Mouse (Mus musculus): ENCODE measurements around the gene St6gal1. TPM values are rescaled to one million over a fixed set of nuclear protein-coding genes. Genes with fewer than 3 reads are reported as not detected.
A peak's percentile ranks its signal among the peaks of the same experiment; 100 is the strongest.

St6gal1 gene
- polyA plus RNA-seq, 1 experiment from 2014 or later: 17.6 TPM

- H3K9me3 ChIP-seq (replicated peaks; ENCODE audit: control insufficient read depth, low read length): no peaks in the 10 kb centered on the region
- no peak overlapping the region for H3K4me2 ChIP-seq (ENCODE audit: low read depth, low read length)
- no peaks in the 10 kb centered on the region for H3K4me1 ChIP-seq (ENCODE audit: control insufficient read depth, insufficient read depth, low read length)
- no peak overlapping the region for H3K4me3 ChIP-seq (replicated peaks; ENCODE audit: low read length)
- no peak overlapping the region for H3K27ac ChIP-seq (ENCODE audit: low read length)
- ATAC-seq (ENCODE audit: insufficient read depth, low FRiP score): no peak
- H3K36me3 ChIP-seq (ENCODE audit: control insufficient read depth, insufficient read depth, low read length): no peaks in the 10 kb centered on the region
- no peaks in the 10 kb centered on the region for H3K27me3 ChIP-seq (ENCODE audit: control insufficient read depth, insufficient read depth, low read length)
- no peak overlapping the region for H3K9ac ChIP-seq (ENCODE audit: low read length)
- WGBS: 85% methylated on average over 5 of the region's 5 CpGs
Observed at GRCm38 (mm10) chr16:23215241-23215900, 9.2 kb upstream of the St6gal1 start.

GRCm38 (mm10) chr16:23216366-23216765, 8.2 kb upstream of the St6gal1 start:
- Histone ChIP-seq H3K4me1 (ENCODE audit: control insufficient read depth, insufficient read depth, low read length) (no peaks in the 10 kb centered on the region), H3K9ac (ENCODE audit: low read length) (no peak overlapping the region), H3K27me3 (ENCODE audit: control insufficient read depth, insufficient read depth, low read length) (no peaks in the 10 kb centered on the region), H3K36me3 (ENCODE audit: control insufficient read depth, insufficient read depth, low read length) (no peaks in the 10 kb centered on the region), H3K4me3 (replicated peaks; ENCODE audit: low read length) (no peak overlapping the region), H3K27ac (ENCODE audit: low read length) (no peak overlapping the region), H3K9me3 (replicated peaks; ENCODE audit: control insufficient read depth, low read length) (no peaks in the 10 kb centered on the region), H3K4me2 (ENCODE audit: low read depth, low read length) (no peak overlapping the region)
- WGBS: 73% methylated on average over 9 of the region's 9 CpGs
- no peak for ATAC-seq (ENCODE audit: insufficient read depth, low FRiP score)

GRCm38 (mm10) chr16:23218313-23218712, 6.2 kb upstream of the St6gal1 start:
- ATAC-seq (ENCODE audit: insufficient read depth, low FRiP score): no peak; the same call in 1 of the 2 replicates
- H3K4me1 ChIP-seq (ENCODE audit: control insufficient read depth, insufficient read depth, low read length): no peaks in the 10 kb centered on the region

GRCm38 (mm10) chr16:23223166-23223870, 1.2 kb upstream of the St6gal1 start:
- H3K4me2 ChIP-seq (ENCODE audit: low read depth, low read length): peak overlapping the region; percentile 93; the same call in 1 of the 2 replicates
- ATAC-seq (ENCODE audit: insufficient read depth, low FRiP score): peak; percentile 23; the same call in 1 of the 2 replicates
- H3K9ac ChIP-seq (ENCODE audit: low read length): no peak overlapping the region
- H3K27me3 ChIP-seq (ENCODE audit: control insufficient read depth, insufficient read depth, low read length): no peaks in the 10 kb centered on the region
- H3K4me3 ChIP-seq (replicated peaks; ENCODE audit: low read length): no peak overlapping the region
- no peaks in the 10 kb centered on the region for H3K36me3 ChIP-seq (ENCODE audit: control insufficient read depth, insufficient read depth, low read length)
- no peaks in the 10 kb centered on the region; the same call in 1 of the 2 replicates for H3K4me1 ChIP-seq (ENCODE audit: control insufficient read depth, insufficient read depth, low read length)
- WGBS: 64% methylated on average over 12 of the region's 12 CpGs
- H3K27ac ChIP-seq (ENCODE audit: low read length): peak overlapping the region; percentile 51; the same call in 1 of the 2 replicates
- H3K9me3 ChIP-seq (replicated peaks; ENCODE audit: control insufficient read depth, low read length): no peaks in the 10 kb centered on the region

More at GRCm38 (mm10) chr16:23218313-23218712, 6.2 kb upstream of the St6gal1 start:
- no peaks in the 10 kb centered on the region for H3K27me3 ChIP-seq (ENCODE audit: control insufficient read depth, insufficient read depth, low read length)
- H3K9me3 ChIP-seq (replicated peaks; ENCODE audit: control insufficient read depth, low read length): no peaks in the 10 kb centered on the region
- H3K4me3 ChIP-seq (replicated peaks; ENCODE audit: low read length): no peak overlapping the region
- no peaks in the 10 kb centered on the region for H3K36me3 ChIP-seq (ENCODE audit: control insufficient read depth, insufficient read depth, low read length)
- H3K27ac ChIP-seq (ENCODE audit: low read length): no peak overlapping the region
- H3K4me2 ChIP-seq (ENCODE audit: low read depth, low read length): no peak overlapping the region
- no peak overlapping the region for H3K9ac ChIP-seq (ENCODE audit: low read length)
- WGBS: 18% methylated on average over 7 of the region's 7 CpGs

GRCm38 (mm10) chr16:23223871-23224469, 570 bp upstream of the St6gal1 start:
- no peaks in the 10 kb centered on the region; the same call in 1 of the 2 replicates for H3K4me1 ChIP-seq (ENCODE audit: control insufficient read depth, insufficient read depth, low read length)
- WGBS: 31% methylated on average over 12 of the region's 12 CpGs
- no peaks in the 10 kb centered on the region for H3K9me3 ChIP-seq (replicated peaks; ENCODE audit: control insufficient read depth, low read length)
- H3K9ac ChIP-seq (ENCODE audit: low read length): peak overlapping the region; percentile 87; the same call in 1 of the 2 replicates
- H3K27me3 ChIP-seq (ENCODE audit: control insufficient read depth, insufficient read depth, low read length): no peaks in the 10 kb centered on the region
- peak overlapping the region; percentile 93; the same call in 1 of the 2 replicates for H3K4me2 ChIP-seq (ENCODE audit: low read depth, low read length)
- H3K36me3 ChIP-seq (ENCODE audit: control insufficient read depth, insufficient read depth, low read length): no peaks in the 10 kb centered on the region
- H3K4me3 ChIP-seq (replicated peaks; ENCODE audit: low read length): peak overlapping the region; percentile 73; the same call in 1 of the 2 replicates
- peak overlapping the region; percentile 51; the same call in 1 of the 2 replicates for H3K27ac ChIP-seq (ENCODE audit: low read length)
- ATAC-seq (ENCODE audit: insufficient read depth, low FRiP score): no peak

GRCm38 (mm10) chr16:23225069-23225721, 655 bp downstream of the St6gal1 start:
- ATAC-seq (ENCODE audit: insufficient read depth, low FRiP score): peak; percentile 66
- peak overlapping the region; percentile 87 for H3K9ac ChIP-seq (ENCODE audit: low read length)
- H3K4me2 ChIP-seq (ENCODE audit: low read depth, low read length): peak overlapping the region; percentile 93
- peak overlapping the region; percentile 77 for H3K27ac ChIP-seq (ENCODE audit: low read length)
- WGBS: under 1% methylated on average over 45 of the region's 46 CpGs
- no peaks in the 10 kb centered on the region for H3K9me3 ChIP-seq (replicated peaks; ENCODE audit: control insufficient read depth, low read length)
- peak overlapping the region; percentile 73 for H3K4me3 ChIP-seq (replicated peaks; ENCODE audit: low read length)
- peaks cover 3% of the 10 kb centered on the region; the same call in 1 of the 2 replicates for H3K4me1 ChIP-seq (ENCODE audit: control insufficient read depth, insufficient read depth, low read length)
- H3K27me3 ChIP-seq (ENCODE audit: control insufficient read depth, insufficient read depth, low read length): no peaks in the 10 kb centered on the region
- H3K36me3 ChIP-seq (ENCODE audit: control insufficient read depth, insufficient read depth, low read length): no peaks in the 10 kb centered on the region

- Histone ChIP-seq H3K27ac (ENCODE audit: low read length) (peak overlapping the region; percentile 77), H3K9ac (ENCODE audit: low read length) (peak overlapping the region; percentile 87), H3K36me3 (ENCODE audit: control insufficient read depth, insufficient read depth, low read length) (no peaks in the 10 kb centered on the region), H3K4me3 (replicated peaks; ENCODE audit: low read length) (peak overlapping the region; percentile 73), H3K4me1 (ENCODE audit: control insufficient read depth, insufficient read depth, low read length) (peaks cover 3% of the 10 kb centered on the region; the same call in 1 of the 2 replicates), H3K27me3 (ENCODE audit: control insufficient read depth, insufficient read depth, low read length) (no peaks in the 10 kb centered on the region), H3K9me3 (replicated peaks; ENCODE audit: control insufficient read depth, low read length) (no peaks in the 10 kb centered on the region), H3K4me2 (ENCODE audit: low read depth, low read length) (peak overlapping the region; percentile 93)
- ATAC-seq (ENCODE audit: insufficient read depth, low FRiP score): no peak; the same call in 1 of the 2 replicates
- WGBS: under 1% methylated on average over 28 of the region's 28 CpGs
Observed at GRCm38 (mm10) chr16:23225821-23226600, 1.5 kb downstream of the St6gal1 start.

GRCm38 (mm10) chr16:23226601-23227351, 2.2 kb downstream of the St6gal1 start:
- Histone ChIP-seq H3K4me1 (ENCODE audit: control insufficient read depth, insufficient read depth, low read length) (peaks cover 8% of the 10 kb centered on the region; the same call in 1 of the 2 replicates), H3K4me3 (replicated peaks; ENCODE audit: low read length) (peak overlapping the region; percentile 73), H3K36me3 (ENCODE audit: control insufficient read depth, insufficient read depth, low read length) (no peaks in the 10 kb centered on the region), H3K9ac (ENCODE audit: low read length) (peak overlapping the region; percentile 87), H3K27me3 (ENCODE audit: control insufficient read depth, insufficient read depth, low read length) (no peaks in the 10 kb centered on the region), H3K9me3 (replicated peaks; ENCODE audit: control insufficient read depth, low read length) (no peaks in the 10 kb centered on the region), H3K27ac (ENCODE audit: low read length) (peak overlapping the region; percentile 77), H3K4me2 (ENCODE audit: low read depth, low read length) (peak overlapping the region; percentile 93)
- 10% methylated on average over 14 of the region's 14 CpGs for WGBS
- ATAC-seq (ENCODE audit: insufficient read depth, low FRiP score): no peak
